In genomic region chr6:91076249-91076648, GRCm38 (mm10) we compare ENCODE assay signal across 8 mouse cellular contexts. TPM values are rescaled to one million over a fixed set of nuclear protein-coding genes. Genes with fewer than 3 reads are reported as not detected.
A peak's percentile ranks its signal among the peaks of the same experiment; 100 is the strongest.
DNase-seq lines count a peak whose midpoint lies in the region; ATAC-seq and TF ChIP-seq lines count a peak whose summit lies in the region.

No protein-coding gene starts in this region.

- no peaks in the 10 kb centered on the region for H3K27me3 ChIP-seq in lung, embryonic 15.5 days
- no peaks in the 10 kb centered on the region for H3K27me3 ChIP-seq in heart, adult 2 months (ENCODE audit: control insufficient read depth, insufficient read depth, low read length)
- H3K27me3 ChIP-seq in hindbrain, embryonic 14.5 days (ENCODE audit: control insufficient read depth, insufficient read depth, low read length) = no peaks in the 10 kb centered on the region
- no peaks in the 10 kb centered on the region for H3K27me3 ChIP-seq in midbrain, embryonic 11.5 days (ENCODE audit: control insufficient read depth, insufficient read depth, low read length)

- no peak overlapping the region for H3K9ac ChIP-seq in lung, embryonic 15.5 days
- no peak overlapping the region for H3K9ac ChIP-seq in heart, adult 2 months (ENCODE audit: low read depth, low read length)
- H3K9ac ChIP-seq in hindbrain, embryonic 14.5 days = no peak overlapping the region
- no peak overlapping the region for H3K9ac ChIP-seq in midbrain, embryonic 11.5 days (ENCODE audit: low read length)

- TF ChIP-seq EP300 in heart, adult 2 months (IDR thresholded peaks at IDR 0.05; ENCODE audit: insufficient read depth, low read depth, low read length) = no peak

- WGBS in lung, embryonic 15.5 days = 73% methylated on average over 9 of the region's 9 CpGs
- 33% methylated on average over 9 of the region's 9 CpGs for WGBS in heart, adult 2 months
- 82% methylated on average over 9 of the region's 9 CpGs for WGBS in hindbrain, embryonic 14.5 days
- WGBS in midbrain, embryonic 11.5 days = 88% methylated on average over 9 of the region's 9 CpGs

- H3K4me2 ChIP-seq in lung, embryonic 15.5 days = no peak overlapping the region
- no peak overlapping the region for H3K4me2 ChIP-seq in hindbrain, embryonic 14.5 days (replicated peaks)
- no peak overlapping the region for H3K4me2 ChIP-seq in midbrain, embryonic 11.5 days

- intact Hi-C loops in heart, adult 2 months (cut with DNase I) = loop anchor here (5.0 kb wide), 1 partner anchor 259 kb away; no protein-coding TSS in a partner anchor

- H3K27ac ChIP-seq in lung, embryonic 15.5 days = no peak overlapping the region
- H3K27ac ChIP-seq in heart, adult 2 months = peak overlapping the region; percentile 31; the same call in 1 of the 2 replicates
- no peak overlapping the region for H3K27ac ChIP-seq in hindbrain, embryonic 14.5 days
- no peak overlapping the region for H3K27ac ChIP-seq in midbrain, embryonic 11.5 days (ENCODE audit: low read depth, low read length)

- DNase-seq in lung, postnatal 25 days (ENCODE audit: low spot score) = no peak
- peak; percentile 81 for DNase-seq in cerebellum, adult 9-10 months
- peak; percentile 62 to 69 for DNase-seq in heart, adult 2 months
- peak; percentile 68 for DNase-seq in layer of hippocampus, postnatal 36 days
- peak; percentile 76 for DNase-seq in right cerebral cortex, postnatal 14 days
- DNase-seq in hindbrain, embryonic 14.5 days (ENCODE audit: low spot score) = no peak
- DNase-seq in midbrain, embryonic 11.5 days (ENCODE audit: low spot score, missing footprints) = no peak

- H3K4me1 ChIP-seq in lung, embryonic 15.5 days = no peaks in the 10 kb centered on the region
- no peaks in the 10 kb centered on the region; the same call in 1 of the 2 replicates for H3K4me1 ChIP-seq in heart, adult 2 months (ENCODE audit: control insufficient read depth, insufficient read depth, low read length)
- no peaks in the 10 kb centered on the region for H3K4me1 ChIP-seq in hindbrain, embryonic 14.5 days (replicated peaks; ENCODE audit: control insufficient read depth, insufficient read depth, low read length)
- H3K4me1 ChIP-seq in midbrain, embryonic 11.5 days (ENCODE audit: control insufficient read depth, insufficient read depth, low read length) = no peaks in the 10 kb centered on the region

- TF ChIP-seq POLR2A in heart, adult 2 months (IDR thresholded peaks at IDR 0.05; ENCODE audit: insufficient read depth, low read depth, low read length) = no peak

- H3K79me2 ChIP-seq in heart, adult 2 months (replicated peaks; ENCODE audit: control insufficient read depth, insufficient read depth, low read length) = no peaks in the 10 kb centered on the region

- peak; percentile 42; the same call in 1 of the 2 replicates for ATAC-seq in lung, embryonic 15.5 days (ENCODE audit: borderline replicate concordance, extremely low read depth, low FRiP score, low TSS enrichment)
- ATAC-seq in hindbrain, embryonic 14.5 days (ENCODE audit: low FRiP score) = no peak
- no peak for ATAC-seq in midbrain, embryonic 11.5 days (ENCODE audit: low FRiP score)

- peaks cover 6% of the 10 kb centered on the region; the same call in 1 of the 2 replicates for H3K36me3 ChIP-seq in lung, embryonic 15.5 days
- no peaks in the 10 kb centered on the region for H3K36me3 ChIP-seq in heart, adult 2 months (ENCODE audit: control insufficient read depth, insufficient read depth, low read length)
- peaks cover 27% of the 10 kb centered on the region for H3K36me3 ChIP-seq in hindbrain, embryonic 14.5 days (replicated peaks; ENCODE audit: control insufficient read depth, insufficient read depth)
- peaks cover 15% of the 10 kb centered on the region for H3K36me3 ChIP-seq in midbrain, embryonic 11.5 days (ENCODE audit: control insufficient read depth, insufficient read depth, low read length)

- no peak for TF ChIP-seq CTCF in heart, adult 2 months (IDR thresholded peaks at IDR 0.05)

- no peaks in the 10 kb centered on the region for H3K9me3 ChIP-seq in lung, embryonic 15.5 days
- no peaks in the 10 kb centered on the region for H3K9me3 ChIP-seq in hindbrain, embryonic 14.5 days (ENCODE audit: control insufficient read depth, low read length)
- no peaks in the 10 kb centered on the region for H3K9me3 ChIP-seq in midbrain, embryonic 11.5 days (ENCODE audit: control insufficient read depth, low read length)

- H3K4me3 ChIP-seq in lung, embryonic 15.5 days = no peak overlapping the region
- no peak overlapping the region for H3K4me3 ChIP-seq in heart, adult 2 months
- H3K4me3 ChIP-seq in hindbrain, embryonic 14.5 days (replicated peaks; ENCODE audit: low read length) = no peak overlapping the region
- no peak overlapping the region for H3K4me3 ChIP-seq in midbrain, embryonic 11.5 days (ENCODE audit: low read depth, low read length)

RNA-seq across cellular contexts. Expression of gene Nup210, which starts 40.4 kb away (rescaled TPM):
- polyA plus RNA-seq in lung, embryonic 15.5 days (2015; fragmentation: Nextera tagmentation; extraction: Ambion mirVana) = 25.7 and 27.5 TPM in 2 replicates
- total RNA-seq in heart, adult 2 months (2021) = 1 to 10 TPM; 2.5 to 3.4 TPM
- polyA plus RNA-seq in heart, adult 2 months (2012; rRNA removed) = 2.4 and 6.4 TPM in 2 replicates
- total RNA-seq in layer of hippocampus, postnatal 36 days (2021) = 10 to 100 TPM; 19.1 to 24.7 TPM
- 23.3 TPM in 2 replicates for polyA plus RNA-seq in hindbrain, embryonic 14.5 days (2014; fragmentation: Nextera tagmentation; extraction: Ambion mirVana)
- polyA plus RNA-seq in midbrain, embryonic 11.5 days (2014; fragmentation: Nextera tagmentation; extraction: Ambion mirVana) = 13.9 and 15.8 TPM in 2 replicates

Comparison
In these comparisons a context has a peak if more than half of its experiments do, and no peak if none do; other contexts are left out.
1. DNase-seq: peak in cerebellum, adult 9-10 months (single experiment), heart, adult 2 months (2 of 2), layer of hippocampus, postnatal 36 days (2 of 2) and right cerebral cortex, postnatal 14 days (single experiment); none in lung, postnatal 25 days (single experiment), hindbrain, embryonic 14.5 days (single experiment) and midbrain, embryonic 11.5 days (single experiment).